Mouse (Mus musculus) neural tube, embryonic 14.5 days (tissue): Measurements from ENCODE around the gene Pde5a. TPM values are rescaled to one million over a fixed set of nuclear protein-coding genes. Genes with fewer than 3 reads are reported as not detected.

ENCODE experiments used
- ATAC-seq: fragments of 200-750 bp; cut with Nextera tagmentation; 2 replicates; pipeline ENCODE4 v1.8.0; 2017; ENCODE audit warnings: low read depth, mild to moderate bottlenecking, moderate TSS enrichment, moderate library complexity
- H3K27ac ChIP-seq: fragments of 300-500 bp; sonication (generic); 2 replicates; pipeline ENCODE4 v1.5.1; 2014; ENCODE audit warnings: low read depth, mild to moderate bottlenecking, control low read depth, low read length, moderate library complexity, mixed read lengths
- H3K27me3 ChIP-seq: fragments of 300-500 bp; sonication (generic); 2 replicates; pipeline ENCODE4 v1.6.1; 2014; ENCODE audit warnings: low read length; ENCODE audit not compliant: control insufficient read depth, insufficient read depth
- H3K36me3 ChIP-seq: fragments of 300-500 bp; sonication (generic); 2 replicates; pipeline ENCODE4 v1.6.1; 2014; ENCODE audit warnings: low read length, mixed read lengths; ENCODE audit not compliant: control insufficient read depth, insufficient read depth
- H3K4me1 ChIP-seq: fragments of 300-500 bp; sonication (generic); 2 replicates; pipeline ENCODE4 v1.6.1; 2014; ENCODE audit warnings: low read length; ENCODE audit not compliant: control insufficient read depth, insufficient read depth
- H3K4me2 ChIP-seq: fragments of 300-500 bp; sonication (generic); 2 replicates; pipeline ENCODE4 v1.6.1; 2014; ENCODE audit warnings: mild to moderate bottlenecking, low read depth, low read length, control low read depth
- H3K4me3 ChIP-seq: fragments of 300-500 bp; sonication (generic); 2 replicates; pipeline ENCODE4 v1.5.1; 2014; ENCODE audit warnings: low read depth, low read length, control low read depth, mixed read lengths
- H3K9ac ChIP-seq: fragments of 300-500 bp; sonication (generic); replicated peaks from 2 replicates; pipeline ENCODE4 v1.6.1; 2014; ENCODE audit warnings: low read depth, mild to moderate bottlenecking, control low read depth, low read length, mixed read lengths
- H3K9me3 ChIP-seq: fragments of 300-500 bp; sonication (generic); 2 replicates; pipeline ENCODE4 v1.6.1; 2016; ENCODE audit warnings: low read length; ENCODE audit not compliant: control insufficient read depth
- WGBS: fragments of 180-500 bp; shearing (Covaris S2); extraction: QIAGEN DNeasy Blood & Tissue Kit; methylation state at CpG from one replicate; pipeline ENCODE4 v1.1.7; 2014; 5-methylcytosine and 5-hydroxymethylcytosine counted together
- polyA plus RNA-seq: library from polyadenylated mRNA; unstranded; fragments of >200 nt; fragmentation: Nextera tagmentation; extraction: Ambion mirVana; gene quantifications from 2 replicates; pipeline ENCODE4 v1.2.1, GENCODE M21; 2014

The Pde5a gene
- polyA plus RNA-seq, 1 experiment from 2014 or later = 1.7 TPM

- no peaks in the 10 kb centered on the region for H3K36me3 ChIP-seq
- H3K9me3 ChIP-seq = no peaks in the 10 kb centered on the region
- H3K4me1 ChIP-seq = no peaks in the 10 kb centered on the region
- H3K27me3 ChIP-seq = no peaks in the 10 kb centered on the region
- WGBS = 72% methylated on average over 2 of the region's 2 CpGs
- H3K27ac ChIP-seq = no peak overlapping the region
- no peak overlapping the region for H3K4me3 ChIP-seq
- no peak for ATAC-seq
- H3K9ac ChIP-seq = no peak overlapping the region
- H3K4me2 ChIP-seq = no peak overlapping the region
Measured at GRCm38 (mm10) chr3:122859829-122860228, 131.1 kb downstream of the Pde5a start.

- no peak overlapping the region for H3K4me3 ChIP-seq
- H3K27ac ChIP-seq = no peak overlapping the region
- no peaks in the 10 kb centered on the region for H3K36me3 ChIP-seq
- H3K27me3 ChIP-seq = no peaks in the 10 kb centered on the region
- no peaks in the 10 kb centered on the region for H3K4me1 ChIP-seq
- no peak for ATAC-seq
- no peak overlapping the region for H3K4me2 ChIP-seq
- no peak overlapping the region for H3K9ac ChIP-seq
- WGBS = 89% methylated on average over 12 of the region's 12 CpGs
- no peaks in the 10 kb centered on the region for H3K9me3 ChIP-seq
Measured at GRCm38 (mm10) chr3:122860573-122861498, 132.1 kb downstream of the Pde5a start.

- ATAC-seq = no peak
- H3K4me2 ChIP-seq = no peak overlapping the region
- no peak overlapping the region for H3K27ac ChIP-seq
- H3K4me3 ChIP-seq = no peak overlapping the region
- no peaks in the 10 kb centered on the region for H3K4me1 ChIP-seq
- H3K27me3 ChIP-seq = no peaks in the 10 kb centered on the region
- H3K9ac ChIP-seq = no peak overlapping the region
- H3K9me3 ChIP-seq = no peaks in the 10 kb centered on the region
- WGBS = 89% methylated on average over 4 of the region's 4 CpGs
- H3K36me3 ChIP-seq = no peaks in the 10 kb centered on the region
Measured at GRCm38 (mm10) chr3:122865092-122865491, 136.3 kb downstream of the Pde5a start.

GRCm38 (mm10) chr3:122868270-122868669 lies 139.5 kb downstream of the Pde5a start:
- Histone ChIP-seq H3K27me3 (no peaks in the 10 kb centered on the region), H3K36me3 (no peaks in the 10 kb centered on the region), H3K4me3 (no peak overlapping the region), H3K9me3 (no peaks in the 10 kb centered on the region), H3K4me2 (no peak overlapping the region), H3K4me1 (no peaks in the 10 kb centered on the region), H3K27ac (no peak overlapping the region), H3K9ac (no peak overlapping the region)
- WGBS = 100% methylated on average over 1 of the region's 1 CpGs
- no peak for ATAC-seq

DNA sequence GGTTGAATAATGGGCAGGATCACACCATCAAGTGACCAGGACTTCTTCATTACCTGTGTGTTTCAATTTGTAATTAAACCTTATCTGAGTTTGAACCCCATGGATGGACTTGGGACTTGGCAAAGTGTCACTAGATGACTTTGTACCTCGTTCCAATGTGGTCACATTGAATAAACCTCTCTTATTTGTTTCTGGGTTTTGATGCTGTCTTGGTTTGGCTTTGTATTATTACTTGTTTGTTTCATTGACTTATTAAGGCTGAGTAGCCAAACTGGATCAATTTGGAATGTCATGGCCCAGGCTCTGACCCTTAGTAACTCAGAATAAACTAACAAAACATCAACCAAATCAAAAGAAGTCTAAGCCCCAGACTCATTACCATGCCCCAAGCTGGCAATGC lies 142.8 kb downstream of the Pde5a start:
- H3K9ac ChIP-seq = no peak overlapping the region
- H3K4me3 ChIP-seq = no peak overlapping the region
- WGBS = 97% methylated on average over 1 of the region's 1 CpGs
- H3K27ac ChIP-seq = no peak overlapping the region
- H3K4me2 ChIP-seq = no peak overlapping the region
- H3K27me3 ChIP-seq = no peaks in the 10 kb centered on the region
- no peaks in the 10 kb centered on the region for H3K9me3 ChIP-seq
- no peaks in the 10 kb centered on the region for H3K36me3 ChIP-seq
- H3K4me1 ChIP-seq = no peaks in the 10 kb centered on the region
- ATAC-seq = no peak

- WGBS = 91% methylated on average over 2 of the region's 2 CpGs
Measured at GRCm38 (mm10) chr3:122876870-122877269, 148.1 kb downstream of the Pde5a start.

DNA sequence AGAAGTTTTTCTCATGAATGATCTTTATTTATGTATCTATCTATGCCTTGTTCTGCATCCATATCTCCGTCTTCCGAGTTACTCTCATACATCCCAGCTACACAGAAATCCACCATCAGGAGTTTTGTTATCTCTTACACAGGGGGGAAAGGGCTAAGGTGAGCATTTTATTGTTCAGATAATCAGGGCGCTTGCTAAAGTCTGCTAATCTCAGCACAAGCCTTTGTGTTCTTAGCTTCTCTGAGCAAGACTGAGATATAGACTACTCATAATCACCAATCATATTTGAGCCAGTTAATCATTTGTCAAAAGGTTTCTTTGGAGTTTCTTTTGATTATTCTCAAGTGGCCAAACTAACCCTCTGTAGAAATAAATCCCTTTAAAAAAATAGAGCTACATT lies 148.8 kb downstream of the Pde5a start:
- no peak overlapping the region for H3K9ac ChIP-seq
- ATAC-seq = no peak
- H3K36me3 ChIP-seq = no peaks in the 10 kb centered on the region
- H3K9me3 ChIP-seq = no peaks in the 10 kb centered on the region
- H3K4me1 ChIP-seq = no peaks in the 10 kb centered on the region
- H3K4me3 ChIP-seq = no peak overlapping the region
- H3K27ac ChIP-seq = no peak overlapping the region
- H3K27me3 ChIP-seq = no peaks in the 10 kb centered on the region
- H3K4me2 ChIP-seq = no peak overlapping the region
- 93% methylated on average over 3 of the region's 3 CpGs for WGBS

More at GRCm38 (mm10) chr3:122876870-122877269, 148.1 kb downstream of the Pde5a start:
- H3K27ac ChIP-seq = no peak overlapping the region
- no peaks in the 10 kb centered on the region for H3K9me3 ChIP-seq
- no peak overlapping the region for H3K4me2 ChIP-seq
- no peaks in the 10 kb centered on the region for H3K4me1 ChIP-seq
- H3K36me3 ChIP-seq = no peaks in the 10 kb centered on the region
- H3K4me3 ChIP-seq = no peak overlapping the region
- no peaks in the 10 kb centered on the region for H3K27me3 ChIP-seq
- no peak overlapping the region for H3K9ac ChIP-seq
- no peak for ATAC-seq

- no peak for ATAC-seq
- Histone ChIP-seq H3K27me3 (no peaks in the 10 kb centered on the region), H3K27ac (no peak overlapping the region), H3K4me3 (no peak overlapping the region), H3K36me3 (no peaks in the 10 kb centered on the region), H3K4me1 (no peaks in the 10 kb centered on the region), H3K4me2 (no peak overlapping the region), H3K9me3 (no peaks in the 10 kb centered on the region), H3K9ac (no peak overlapping the region)
- 92% methylated on average over 8 of the region's 8 CpGs for WGBS
Measured at GRCm38 (mm10) chr3:122878705-122879315, 150.1 kb downstream of the Pde5a start.
